Mouse (Mus musculus) heart, postnatal 10 days (tissue): Measurements from ENCODE around the gene Myh2. TPM values are rescaled to one million over a fixed set of nuclear protein-coding genes. Genes with fewer than 3 reads are reported as not detected.

Source experiments
- DNase-seq, 2 experiments: peaks; one replicate each; pipeline ENCODE4 v3.0.0; 2021
- intact Hi-C: fragments of 180-260 bp; cut with DNase I; formaldehyde crosslinking; loops from one replicate; pipeline ENCODE4 v1.15.1; 2025
- total RNA-seq, 2 experiments: library from RNA; stranded (reverse); gene quantifications; 2 replicates each; pipeline ENCODE4 v1.2.3; 2021

Myh2 gene
- total RNA-seq, 2 experiments from 2014 or later, result not detected

DNA sequence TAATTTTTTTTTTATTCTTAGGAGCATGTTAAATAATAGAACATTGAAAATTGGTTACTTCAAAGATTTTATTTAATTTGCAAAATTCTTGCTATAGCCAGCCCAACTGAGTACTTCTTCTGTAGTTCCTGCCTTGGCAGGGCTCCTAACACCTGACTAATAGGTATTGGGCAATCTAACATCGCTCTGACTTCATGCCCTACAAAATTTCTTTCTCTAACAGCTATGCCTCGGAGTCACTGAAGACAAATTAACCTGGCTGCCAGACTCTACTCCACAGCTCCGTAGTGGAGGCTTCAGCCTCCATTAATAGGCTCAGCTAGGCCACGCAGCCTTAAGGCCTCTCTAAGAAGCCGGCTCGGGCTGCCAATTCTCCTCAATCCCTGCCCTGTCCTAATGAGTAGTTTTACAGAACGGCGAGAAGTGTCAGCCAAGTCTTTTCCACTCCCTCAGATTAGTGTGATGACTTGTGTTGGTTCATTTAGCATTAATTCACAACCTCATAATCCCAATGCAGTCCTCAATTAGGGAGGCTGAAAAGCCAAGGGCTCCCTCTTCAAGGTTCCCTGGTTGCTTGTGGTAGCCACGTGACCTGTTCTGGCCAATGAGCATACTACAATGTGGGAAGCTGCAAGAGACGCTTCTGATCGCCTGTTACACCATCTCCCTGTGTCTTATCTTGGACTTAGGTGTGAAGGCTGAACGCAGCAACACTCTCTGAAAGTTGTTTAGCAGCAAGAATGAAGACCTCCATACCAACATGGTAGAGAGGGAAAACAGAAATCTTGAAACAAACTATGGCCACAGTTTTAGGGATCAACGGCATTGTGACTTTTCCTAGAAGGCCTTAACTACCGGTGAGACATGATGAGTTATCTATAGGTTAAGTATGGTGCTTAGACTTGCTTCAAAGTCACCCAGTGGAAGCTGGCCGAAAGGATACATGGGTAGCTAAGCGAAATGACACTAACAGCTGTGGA, 18.9 kb upstream of the Myh2 start:
- peak in 1 of 2 experiments; percentile 4 for DNase-seq
- intact Hi-C loops, result no loop called here

DNA sequence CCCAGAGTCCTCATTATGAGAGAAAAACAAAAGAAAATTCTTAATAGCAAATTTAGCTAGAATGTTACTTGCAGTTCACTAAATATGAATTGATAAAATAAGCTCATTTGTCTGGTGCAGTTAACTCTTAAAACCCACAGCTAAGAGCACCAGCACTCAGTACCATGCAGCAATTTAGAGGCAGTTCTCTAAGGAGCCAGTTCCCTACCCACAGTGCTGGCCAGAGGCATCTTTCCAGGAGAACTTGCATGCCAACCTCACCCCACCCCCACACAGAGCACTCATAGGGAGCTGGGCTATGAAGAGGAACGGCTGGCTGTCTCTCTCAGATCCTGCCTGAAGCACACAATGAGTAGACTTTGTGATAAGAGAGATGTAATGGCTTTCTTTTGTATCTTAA, 17.7 kb upstream of the Myh2 start:
- intact Hi-C loops, result no loop called here
- peak; percentile 13 to 38 for DNase-seq

DNA sequence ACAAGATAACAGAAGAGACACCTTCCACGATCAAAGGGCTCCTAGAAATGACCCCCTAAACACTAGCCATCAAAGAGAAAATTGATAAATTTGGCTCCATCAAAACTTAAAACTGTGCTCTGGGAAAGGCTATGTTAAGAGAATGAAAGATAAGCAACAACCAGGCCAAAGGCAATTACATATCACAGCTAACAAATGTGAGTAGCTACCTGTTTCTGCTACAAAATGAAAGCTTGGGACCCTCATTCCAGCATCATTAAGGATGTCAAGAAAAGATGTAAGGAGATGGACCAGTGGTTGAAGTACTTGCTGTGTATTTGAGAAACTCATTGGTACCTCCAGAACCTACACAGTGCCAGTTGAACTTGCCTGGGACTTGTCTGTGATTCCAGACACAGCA, 17.0 kb upstream of the Myh2 start:
- intact Hi-C loops, result no loop called here
- no peak for DNase-seq

DNA sequence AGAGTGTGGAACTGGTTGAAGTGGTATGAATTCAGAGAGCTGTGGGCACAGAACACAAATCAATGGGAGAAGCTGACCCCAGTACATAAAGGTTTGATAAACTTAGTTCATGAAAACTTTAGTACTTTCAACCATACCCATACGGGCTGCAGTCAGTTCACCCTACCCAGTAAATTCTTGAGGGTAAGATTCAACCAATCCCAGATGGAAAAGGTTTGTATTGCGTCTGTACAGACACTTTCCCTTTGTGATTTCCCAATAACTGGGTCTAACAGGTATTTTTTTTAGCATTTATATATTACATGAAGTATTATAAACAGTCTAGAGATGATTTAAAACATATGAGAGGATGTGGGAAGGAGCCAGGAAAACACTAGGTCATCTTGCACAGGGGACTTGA, 15.2 kb upstream of the Myh2 start:
- intact Hi-C loops, result no loop called here

DNA sequence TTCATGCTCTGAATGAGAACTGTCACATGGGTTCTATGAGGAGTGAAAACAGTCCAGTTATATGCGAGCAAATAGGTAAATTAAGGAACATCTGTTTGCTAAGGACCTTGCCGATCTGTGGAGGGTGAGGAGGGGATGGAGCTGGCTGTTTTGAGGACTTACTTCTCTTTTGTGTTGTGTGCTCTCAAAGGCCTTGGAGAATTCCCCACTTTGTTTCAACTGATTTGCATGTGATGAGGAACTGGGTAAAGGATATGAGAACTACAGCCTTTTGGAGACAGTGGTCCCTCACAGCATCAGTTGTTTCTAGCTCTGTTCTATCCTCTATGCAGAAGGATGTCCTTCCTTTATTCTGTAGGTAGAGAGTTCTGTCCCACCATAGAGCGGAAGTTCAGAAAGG, 10.7 kb upstream of the Myh2 start:
- DNase-seq, result no peak
- intact Hi-C loops, result no loop called here

More for the DNA sequence above, 15.2 kb upstream of the Myh2 start:
- no peak for DNase-seq

DNA sequence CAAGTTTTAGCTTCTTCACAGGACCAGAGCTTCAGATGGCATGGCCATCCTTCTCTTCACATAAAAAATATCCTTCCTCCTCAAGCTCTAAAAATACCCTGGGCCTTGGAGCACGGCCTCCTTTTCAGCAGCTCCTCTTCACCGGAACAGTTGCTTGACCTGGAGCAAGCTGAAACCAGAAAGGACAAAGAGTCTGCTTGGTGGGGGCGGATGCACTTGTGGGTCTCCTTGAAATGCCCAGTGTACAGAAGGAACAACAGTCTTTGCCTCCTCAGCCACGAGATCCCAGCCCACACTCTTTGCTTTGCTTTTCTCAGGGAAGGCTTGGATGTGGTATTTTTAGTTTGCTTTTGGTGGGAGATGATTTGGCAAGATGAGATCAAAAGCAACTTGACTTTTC, 7.1 kb upstream of the Myh2 start:
- DNase-seq, result no peak

DNA sequence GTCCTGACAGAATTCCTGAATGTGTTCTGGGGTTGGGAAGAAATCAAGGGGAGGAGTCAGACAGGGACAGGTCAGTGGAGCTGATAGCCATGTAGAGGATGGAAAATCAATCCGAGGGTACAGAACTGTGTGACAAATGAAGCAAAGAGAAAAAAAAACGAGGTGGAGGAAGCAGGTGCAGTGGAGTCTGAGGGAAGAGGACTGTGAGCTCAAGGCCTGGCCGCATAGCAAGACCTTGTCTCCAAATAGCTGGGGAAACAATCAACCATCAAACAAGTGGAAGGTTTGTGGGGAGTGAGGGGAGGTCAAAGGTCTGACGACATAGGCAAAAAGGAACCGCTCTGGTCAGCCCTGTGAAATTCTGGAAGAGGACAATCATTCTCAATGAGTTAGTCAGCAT, 6.0 kb upstream of the Myh2 start:
- intact Hi-C loops, result no loop called here
- DNase-seq, result no peak

More for the DNA sequence above, 7.1 kb upstream of the Myh2 start:
- intact Hi-C loops, result no loop called here

DNA sequence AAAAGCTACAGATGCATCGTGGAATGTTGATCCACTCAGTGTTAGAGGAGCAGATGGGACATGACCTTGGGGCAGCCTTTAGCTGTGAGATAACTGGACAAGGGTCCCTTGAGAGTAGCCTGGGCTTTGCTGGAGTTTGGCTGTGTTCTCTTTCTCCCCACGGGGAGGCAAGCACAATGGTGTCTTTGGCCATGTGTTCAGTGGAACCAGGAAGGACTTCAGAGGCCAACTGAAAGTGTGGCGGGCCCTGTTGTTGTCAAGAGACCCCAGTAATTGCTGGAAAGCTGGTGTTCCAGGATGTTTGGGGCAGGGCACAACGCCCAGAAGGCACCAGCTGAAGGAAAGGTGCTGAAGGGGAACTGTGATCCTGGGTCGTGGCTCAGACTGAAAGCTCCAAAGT, 1.5 kb upstream of the Myh2 start:
- DNase-seq, result peak; percentile 6
- intact Hi-C loops, result no loop called here

DNA sequence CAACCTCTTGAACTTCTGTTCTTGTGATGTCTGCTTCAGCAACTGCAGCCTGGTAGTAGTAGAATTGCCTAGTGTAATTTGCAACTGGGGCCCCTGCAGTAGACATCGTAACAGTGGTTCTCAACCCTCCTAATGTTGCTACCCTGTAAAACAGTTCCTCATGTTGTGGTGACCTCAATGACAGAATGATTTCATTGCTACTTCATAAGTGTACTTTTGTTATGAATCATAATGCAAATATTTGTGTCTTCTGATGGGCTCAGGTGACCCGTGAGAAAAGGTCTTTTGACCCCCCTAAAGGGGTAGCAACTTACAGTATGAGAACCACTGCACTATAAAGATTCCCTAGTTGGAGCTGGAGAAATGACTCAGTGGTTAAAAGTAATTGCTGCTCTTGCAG, 1.6 kb downstream of the Myh2 start:
- intact Hi-C loops, result no loop called here
- no peak for DNase-seq

DNA sequence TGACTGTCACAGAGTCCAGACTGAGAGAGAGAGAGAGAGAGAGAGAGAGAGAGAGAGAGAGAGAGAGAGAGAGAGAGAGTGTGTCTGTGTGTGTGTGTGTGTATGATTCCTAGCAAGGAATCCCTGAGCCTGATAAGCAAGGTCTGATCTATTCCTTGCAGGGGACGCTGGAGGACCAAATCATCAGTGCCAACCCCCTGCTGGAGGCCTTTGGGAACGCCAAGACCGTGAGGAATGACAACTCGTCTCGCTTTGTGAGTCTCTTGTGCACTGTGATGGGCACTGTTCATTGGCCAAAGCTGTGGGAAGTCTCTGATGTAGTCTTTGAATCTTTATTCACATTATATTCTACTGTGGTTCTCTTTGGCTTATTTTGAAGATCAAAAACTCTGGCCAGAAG, 5.5 kb downstream of the Myh2 start:
- no peak for DNase-seq
- intact Hi-C loops, result no loop called here

DNA sequence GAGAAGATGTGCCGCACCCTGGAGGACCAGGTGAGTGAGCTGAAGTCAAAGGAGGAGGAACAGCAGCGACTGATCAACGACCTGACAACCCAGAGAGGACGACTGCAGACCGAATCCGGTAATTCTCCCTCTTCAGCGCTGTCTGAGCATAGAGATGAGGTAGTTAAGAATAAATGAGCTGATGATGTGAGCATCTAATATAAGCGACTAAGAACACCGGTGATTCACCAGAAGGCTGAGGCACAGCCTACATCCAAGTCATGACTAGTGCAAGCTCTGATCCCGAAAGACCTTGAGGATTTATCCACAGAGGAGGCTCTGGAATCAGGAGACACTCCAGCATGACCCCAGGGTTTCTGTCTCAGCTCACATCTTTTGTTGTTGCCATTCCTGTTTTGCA, 19.5 kb downstream of the Myh2 start:
- no peak for DNase-seq
- intact Hi-C loops, result no loop called here

DNA sequence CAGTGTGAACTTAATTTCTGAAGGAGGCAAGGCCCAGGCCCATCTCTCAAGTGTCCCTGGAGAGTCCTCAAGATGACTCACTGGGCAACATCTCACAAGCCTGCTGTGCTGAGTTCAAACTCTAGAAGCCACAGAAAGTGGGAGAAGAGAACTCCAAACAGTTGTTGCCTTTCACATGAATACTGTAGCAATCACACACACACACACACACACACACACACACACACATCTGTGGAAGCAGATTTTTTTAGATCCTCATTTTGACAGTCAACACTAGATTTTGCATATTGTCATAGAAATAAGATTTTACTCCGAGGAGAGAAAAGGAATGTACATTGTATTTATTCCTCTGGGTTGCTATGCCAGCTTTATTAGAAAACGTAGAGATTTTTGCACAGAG, 20.0 kb downstream of the Myh2 start:
- DNase-seq, result no peak
- intact Hi-C loops, result no loop called here

DNA sequence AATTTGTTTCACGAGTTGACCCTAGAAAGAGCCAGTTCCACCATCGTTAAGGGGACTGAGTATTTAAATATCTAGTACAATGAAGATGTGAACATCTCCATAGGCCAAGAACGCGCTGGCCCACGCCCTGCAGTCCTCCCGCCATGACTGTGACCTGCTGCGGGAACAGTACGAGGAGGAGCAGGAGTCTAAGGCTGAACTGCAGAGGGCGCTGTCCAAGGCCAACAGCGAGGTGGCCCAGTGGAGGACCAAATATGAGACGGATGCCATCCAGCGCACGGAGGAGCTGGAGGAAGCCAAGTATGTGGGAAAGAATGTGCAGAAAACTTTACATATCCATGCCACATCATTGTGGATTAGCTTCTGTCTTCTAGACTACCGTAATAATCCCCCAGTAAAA, 20.7 kb downstream of the Myh2 start:
- intact Hi-C loops, result no loop called here
- DNase-seq, result no peak

DNA sequence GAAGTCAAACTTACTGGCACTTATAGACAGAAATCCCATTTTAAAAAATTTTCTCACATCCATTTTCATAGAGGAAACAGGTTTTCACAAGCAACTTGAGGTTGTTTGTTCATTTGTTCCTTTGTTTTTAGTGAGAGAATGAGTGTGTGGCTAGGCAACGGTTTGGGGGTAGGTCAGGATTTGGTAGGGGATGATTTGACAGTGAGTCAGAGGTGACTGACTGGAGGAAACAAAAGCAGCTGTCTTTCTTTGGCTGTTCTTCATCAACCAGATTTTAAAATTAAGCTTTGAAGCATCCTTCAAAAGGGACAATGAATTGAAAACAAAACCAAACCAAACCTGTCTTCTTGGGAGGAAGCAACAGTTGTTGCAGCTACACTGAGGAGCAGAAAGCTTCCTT, 28.5 kb downstream of the Myh2 start:
- intact Hi-C loops, result no loop called here
- DNase-seq, result no peak

DNA sequence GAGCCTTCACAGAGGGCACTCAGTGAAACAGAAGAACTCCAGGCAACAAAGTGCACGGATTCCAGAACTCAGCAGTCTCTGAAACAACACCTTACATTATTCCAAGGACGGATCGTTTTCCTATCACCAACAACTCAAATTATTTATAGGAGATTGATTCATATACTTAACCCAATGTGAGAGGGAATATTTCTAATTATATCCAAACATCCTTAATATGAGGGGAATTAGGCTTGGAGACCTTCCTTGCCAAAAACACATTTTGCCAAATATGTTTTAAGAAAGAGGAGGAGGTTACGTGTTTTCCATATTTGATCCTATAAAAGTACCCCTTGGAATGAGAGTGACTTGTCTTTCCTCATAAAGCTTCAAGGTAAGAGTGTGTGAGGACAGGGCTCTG, 28.9 kb downstream of the Myh2 start, which contains the start of gene Myh1:
TSS of gene Myh1 (plus strand) at position 301 of the 400 bp plus-strand sequence.
- intact Hi-C loops, result no loop called here
- DNase-seq, result no peak

DNA sequence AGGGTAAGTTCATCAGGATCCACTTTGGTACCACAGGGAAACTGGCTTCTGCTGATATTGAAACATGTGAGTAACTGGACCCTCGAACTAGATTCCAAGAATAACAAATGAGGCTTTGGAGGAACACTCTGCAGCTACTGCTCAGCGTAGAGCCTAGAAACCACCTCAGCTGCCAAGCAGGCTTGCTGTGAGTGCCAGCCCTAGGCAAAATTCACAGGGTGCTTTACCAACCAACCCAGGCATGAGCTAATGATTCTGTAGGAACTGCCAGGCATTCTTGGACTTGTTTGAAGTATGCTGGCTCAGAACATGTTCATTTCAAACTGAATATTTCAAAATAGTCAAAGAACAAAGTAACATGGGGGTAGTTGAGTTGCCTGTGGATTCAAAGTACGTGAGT, 33.9 kb downstream of the Myh2 start:
- no peak for DNase-seq
- intact Hi-C loops, result no loop called here

DNA sequence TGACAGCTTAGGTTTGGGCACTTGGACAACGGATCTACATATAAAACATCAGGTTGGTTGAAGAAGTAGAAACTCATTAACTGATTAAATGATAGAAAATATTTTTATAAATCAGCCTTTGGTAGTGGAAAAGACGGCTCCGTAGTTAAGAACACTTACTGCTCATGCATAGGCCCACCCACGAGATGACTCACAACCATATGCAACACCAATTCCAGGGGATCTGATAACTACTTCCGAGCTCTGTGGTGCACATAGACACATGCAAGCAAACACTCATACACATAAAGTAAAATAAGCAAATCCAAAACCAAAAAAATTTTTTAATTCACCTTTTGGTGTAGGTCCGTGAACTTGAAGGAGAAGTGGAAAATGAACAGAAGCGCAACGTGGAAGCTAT, 51.0 kb downstream of the Myh2 start:
- intact Hi-C loops, result no loop called here
- no peak for DNase-seq

DNA sequence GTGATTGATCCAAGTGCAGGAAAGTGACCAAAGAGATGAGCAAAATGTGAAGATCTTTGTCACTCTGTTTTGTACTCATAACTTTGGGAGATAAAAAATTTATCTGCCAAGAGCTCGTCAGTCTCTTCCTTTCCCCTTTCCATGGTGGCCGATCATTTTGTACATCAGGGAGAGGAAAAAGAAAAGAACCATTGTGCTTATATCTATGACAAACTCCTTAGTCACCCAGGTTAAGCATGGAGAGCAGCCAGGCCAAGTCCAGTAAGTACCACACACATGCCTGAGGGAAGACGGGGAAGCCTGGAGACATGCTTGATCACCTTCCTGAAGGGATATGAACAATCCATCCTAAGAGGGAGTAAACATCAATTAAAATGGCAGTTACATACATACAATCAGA, 53.6 kb downstream of the Myh2 start:
- DNase-seq, result no peak
- intact Hi-C loops, result no loop called here

DNA sequence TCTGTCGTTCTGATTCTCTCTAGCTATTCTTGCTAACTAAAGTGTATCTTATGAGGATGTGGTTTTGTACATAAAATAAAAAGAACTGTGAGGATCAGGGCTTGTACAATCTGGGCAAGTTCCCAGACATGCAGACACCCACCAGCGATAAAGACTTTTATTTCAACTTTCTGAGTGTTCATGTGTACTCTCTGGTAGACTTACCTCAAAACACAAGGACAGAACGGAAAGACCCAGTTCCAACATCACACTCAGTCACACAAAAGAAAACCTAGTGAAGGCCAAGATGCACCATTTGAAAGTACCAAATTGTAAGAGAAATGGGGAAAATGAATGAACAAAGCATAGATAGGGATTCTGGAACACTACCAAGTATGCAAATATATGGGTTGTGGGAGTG, 57.9 kb downstream of the Myh2 start:
- intact Hi-C loops, result no loop called here
- DNase-seq, result no peak

DNA sequence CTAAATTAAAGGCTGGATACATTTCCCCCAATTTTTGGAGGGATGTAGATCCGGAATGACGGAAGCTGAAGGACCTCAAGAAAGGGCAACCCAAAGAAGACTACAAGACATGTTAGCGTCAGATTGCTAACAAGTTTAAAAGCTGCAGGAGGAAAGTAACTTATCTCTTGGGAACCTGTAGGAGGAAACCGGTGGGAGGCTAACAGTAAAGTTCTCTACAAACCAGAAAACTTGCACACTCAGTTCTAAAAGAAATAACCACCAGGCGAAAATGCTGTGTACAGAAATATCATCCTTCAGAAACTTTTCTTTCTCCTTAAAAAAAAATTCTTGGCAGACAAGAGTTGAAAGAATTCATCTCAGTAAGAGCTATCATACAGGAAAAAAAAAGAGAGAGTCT, 58.3 kb downstream of the Myh2 start:
- intact Hi-C loops, result no loop called here

DNA sequence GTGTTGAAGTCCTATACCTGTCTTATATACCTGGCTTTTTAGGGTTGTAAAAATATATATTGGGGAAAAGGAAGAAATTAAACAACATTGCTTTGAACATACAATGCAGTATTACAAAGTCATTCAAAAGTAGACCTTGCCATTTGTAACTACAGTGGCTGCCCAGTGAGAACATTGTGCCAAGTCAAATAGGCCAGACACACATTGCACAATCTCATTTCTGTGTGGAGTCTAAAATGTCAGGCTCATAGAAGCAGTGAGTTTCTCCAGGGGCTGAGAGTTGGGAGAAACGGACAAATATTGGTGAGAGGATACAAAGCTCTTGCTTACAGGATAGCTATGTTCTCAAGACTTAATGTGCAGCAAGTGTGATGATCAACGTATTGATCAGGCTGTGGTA, 59.1 kb downstream of the Myh2 start:
- intact Hi-C loops, result loop anchor here (5.0 kb wide), 1 partner anchor 122 kb away; no protein-coding TSS in a partner anchor
- peak; percentile 11 to 15 for DNase-seq

More for the DNA sequence above, 58.3 kb downstream of the Myh2 start:
- DNase-seq, result no peak

DNA sequence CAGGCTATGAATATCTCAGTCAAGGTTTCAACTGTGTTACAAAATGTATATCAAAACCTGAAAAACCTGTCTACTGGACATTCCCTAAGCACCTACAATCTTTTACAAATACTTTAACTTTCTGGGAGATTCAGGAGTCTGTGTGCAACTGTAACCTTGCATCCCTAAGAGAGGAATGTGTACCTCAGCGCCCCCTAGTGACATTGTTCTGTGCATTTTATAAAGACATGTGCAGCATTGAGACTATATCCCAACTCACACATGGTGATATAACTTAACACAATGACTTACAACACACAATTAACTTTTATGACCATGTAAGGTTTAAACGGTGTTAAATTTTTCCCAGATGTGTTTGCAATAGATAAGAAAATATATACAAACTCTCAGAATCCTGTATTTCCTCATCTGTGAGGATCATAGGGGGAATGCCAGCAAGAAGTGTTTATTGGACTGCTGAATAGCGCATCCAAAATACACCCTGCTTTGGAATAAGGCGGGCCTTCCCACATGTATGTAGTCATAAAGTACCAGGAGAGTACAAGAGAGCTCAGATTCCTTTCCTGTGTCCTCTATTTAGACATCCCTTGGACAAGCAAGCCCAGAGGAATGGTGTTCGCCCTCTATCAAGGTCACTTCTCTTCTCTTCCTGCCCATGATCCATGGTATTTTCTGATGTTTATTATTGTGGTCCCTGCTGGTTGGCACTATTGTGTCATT, 65.0 kb downstream of the Myh2 start:
- intact Hi-C loops, result loop anchor here (1.0 kb wide), 1 partner anchor 124 kb away; no protein-coding TSS in a partner anchor
- peak; percentile 30 to 62 for DNase-seq
